Mouse (Mus musculus): ENCODE results near the gene Ing5.

GRCm38 (mm10) chr1:93764871-93765591 is 38.7 kb upstream of the Ing5 start:
- TF ChIP-seq EP300 (IDR thresholded peaks at IDR 0.05; ENCODE audit: insufficient read depth, low read depth, low read length) (no peak), CTCF (IDR thresholded peaks at IDR 0.05; ENCODE audit: low read depth, low read length) (no peak), POLR2A (IDR thresholded peaks at IDR 0.05; ENCODE audit: insufficient read depth, low read length) (no peak)
